Mouse (Mus musculus) myocyte (in vitro differentiated cells): Measurements from ENCODE around the gene Usp12. TPM values are rescaled to one million over a fixed set of nuclear protein-coding genes. Genes with fewer than 3 reads are reported as not detected.

Source experiments
- H3K27me3 ChIP-seq: one replicate; pipeline ENCODE4 v1.6.1; 2011; ENCODE audit not compliant: control insufficient read depth, insufficient read depth, insufficient read length
- H3K36me3 ChIP-seq: one replicate; pipeline ENCODE4 v1.6.1; 2011; ENCODE audit not compliant: control insufficient read depth, insufficient read depth
- H3K4me2 ChIP-seq: one replicate; pipeline ENCODE4 v1.6.1; 2011; ENCODE audit warnings: low read depth, control low read depth
- H3K4me3 ChIP-seq: one replicate; pipeline ENCODE4 v1.5.1; 2011; ENCODE audit warnings: mild to moderate bottlenecking, control low read depth, moderate library complexity
- H3K79me2 ChIP-seq: one replicate; pipeline ENCODE4 v1.6.1; 2011; ENCODE audit not compliant: control insufficient read depth, insufficient read depth
- H3ac ChIP-seq: one replicate; pipeline ENCODE4 v1.6.1; 2011; ENCODE audit not compliant: control insufficient read depth, insufficient read length
- CEBPB ChIP-seq: IDR thresholded peaks from 2 replicates; pipeline ENCODE4 v1.6.1; 2011; ENCODE audit warnings: mild to moderate bottlenecking, moderate library complexity; ENCODE audit not compliant: poor library complexity, insufficient read depth, severe bottlenecking
- E2F4 ChIP-seq: IDR thresholded peaks from one replicate; pipeline ENCODE4 v1.6.1; 2011; ENCODE audit warnings: mild to moderate bottlenecking, control low read depth, moderate library complexity; ENCODE audit not compliant: insufficient read depth
- MAX ChIP-seq: IDR thresholded peaks from one replicate; pipeline ENCODE4 v1.6.1; 2011; ENCODE audit warnings: low read depth, mild to moderate bottlenecking, control low read depth
- MYOD1 ChIP-seq, 3 experiments: IDR thresholded peaks; one replicate each; pipeline ENCODE4 v1.6.1; 2011; ENCODE audit warnings: control low read depth in 2 of 3, low read depth in 2 of 3, mild to moderate bottlenecking in 2 of 3, moderate library complexity in 1 of 3; ENCODE audit not compliant: insufficient read length in 2 of 3, control insufficient read depth in 1 of 3
- MYOG ChIP-seq, 3 experiments: IDR thresholded peaks; one replicate each; pipeline ENCODE4 v1.6.1; 2011; ENCODE audit warnings: control low read depth in 2 of 3, low read depth in 2 of 3, mild to moderate bottlenecking in 2 of 3; ENCODE audit not compliant: insufficient read length in 2 of 3, control insufficient read depth in 1 of 3, insufficient read depth in 1 of 3
- POLR2A ChIP-seq: IDR thresholded peaks from one replicate; pipeline ENCODE4 v1.6.1; 2011; ENCODE audit warnings: low read depth, mild to moderate bottlenecking, control low read depth, moderate library complexity; ENCODE audit not compliant: insufficient read length
- POLR2AphosphoS2 ChIP-seq: IDR thresholded peaks from one replicate; pipeline ENCODE4 v1.6.1; 2011; ENCODE audit warnings: low read depth, control low read depth; ENCODE audit not compliant: insufficient read length
- REST ChIP-seq: IDR thresholded peaks from one replicate; pipeline ENCODE4 v1.6.1; 2011; ENCODE audit warnings: mild to moderate bottlenecking, control low read depth, moderate library complexity; ENCODE audit not compliant: insufficient read depth, insufficient read length
- SRF ChIP-seq: IDR thresholded peaks from one replicate; pipeline ENCODE4 v1.6.1; 2011; ENCODE audit warnings: low read depth; ENCODE audit not compliant: control insufficient read depth, insufficient read length
- TCF12 ChIP-seq: IDR thresholded peaks from one replicate; pipeline ENCODE4 v1.6.1; 2011; ENCODE audit warnings: mild to moderate bottlenecking, control low read depth; ENCODE audit not compliant: poor library complexity, insufficient read depth, severe bottlenecking
- TCF3 ChIP-seq: IDR thresholded peaks from one replicate; pipeline ENCODE4 v1.6.1; 2011; ENCODE audit warnings: low read depth, control low read depth; ENCODE audit not compliant: insufficient read length
- USF1 ChIP-seq: IDR thresholded peaks from one replicate; pipeline ENCODE4 v1.6.1; 2011; ENCODE audit warnings: low read depth, mild to moderate bottlenecking, control low read depth, moderate library complexity
- polyA plus RNA-seq: library from polyadenylated mRNA; unstranded; fragments of >200 nt; fragmentation: generic; extraction: Trizol; gene quantifications from one replicate; pipeline ENCODE4 v1.2.1, GENCODE M21; 2012; ENCODE audit warnings: missing spikeins

Usp12 gene
- polyA plus RNA-seq, 1 experiment = 11.9 TPM

DNA sequence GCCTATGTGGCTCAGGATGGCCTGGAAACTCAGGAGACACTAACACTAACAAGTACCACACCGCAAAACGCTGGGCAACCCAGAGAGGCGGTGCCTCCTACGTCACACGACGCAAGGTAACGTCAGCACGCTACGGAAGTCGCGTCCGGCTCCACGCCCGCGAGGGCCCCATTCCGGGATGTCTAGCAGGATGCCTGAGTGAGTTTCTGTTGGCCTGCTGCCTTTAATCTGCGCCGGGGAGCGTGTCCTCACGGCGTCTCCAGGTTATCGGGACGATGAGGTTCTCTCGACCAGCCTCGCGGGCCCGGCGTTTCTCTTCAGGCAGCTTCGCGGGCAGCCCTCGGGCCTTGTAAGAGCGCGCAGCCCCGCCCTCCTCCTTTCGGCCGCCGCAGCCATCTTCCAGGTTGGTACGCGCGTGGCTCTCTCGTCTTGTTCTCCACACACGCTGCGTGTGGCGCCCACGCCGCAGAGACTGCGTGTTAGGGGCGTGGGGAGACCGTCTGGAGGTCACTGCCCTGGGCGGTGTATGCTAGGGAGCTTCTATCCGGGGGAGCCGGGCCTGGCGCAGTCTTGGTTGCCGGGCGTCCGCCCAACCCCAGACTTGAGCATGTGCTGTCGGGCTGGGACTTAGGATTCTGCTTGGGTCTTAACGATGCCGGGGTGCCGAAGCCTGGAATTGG is 38.1 kb upstream of the Usp12 start, which contains the start of gene Rpl21:
Gene Rpl21, plus strand, starts transcription at position 122 of the 680 bp plus-strand sequence.
- TF ChIP-seq MYOD1 (IDR thresholded peaks at IDR 0.05; ENCODE audit: control insufficient read depth in 1 of 3, insufficient read length in 2 of 3, low read depth in 2 of 3) = no peak
- TF ChIP-seq REST = no peak
- no peak for TF ChIP-seq SRF
- no peak for TF ChIP-seq TCF3
- TF ChIP-seq MAX = peak; percentile 99
- TF ChIP-seq CEBPB = no peak
- no peak for TF ChIP-seq E2F4
- peak; percentile 84 for TF ChIP-seq POLR2A
- no peak for TF ChIP-seq USF1
- peak; percentile 96 for TF ChIP-seq POLR2AphosphoS2
- TF ChIP-seq MYOG (IDR thresholded peaks at IDR 0.05; ENCODE audit: control insufficient read depth in 1 of 3, insufficient read depth in 1 of 3, insufficient read length in 2 of 3, low read depth in 2 of 3) = no peak
- TF ChIP-seq TCF12 = no peak
- peaks cover 19% of the 10 kb centered on the region for H3K36me3 ChIP-seq
- H3K4me3 ChIP-seq = peak within 1 kb of the TSS; percentile 93
- H3K4me2 ChIP-seq = peak within 1 kb of the TSS; percentile 96
- H3K79me2 ChIP-seq = peaks cover 20% of the 10 kb centered on the region
- peak within 1 kb of the TSS; percentile 78 for H3ac ChIP-seq
- no peaks in the 10 kb centered on the region for H3K27me3 ChIP-seq

GRCm38 (mm10) chr5:146832435-146832768 is 37.6 kb upstream of the Usp12 start:
- TF ChIP-seq TCF12 (no peak), MAX (no peak), POLR2AphosphoS2 (no peak), MYOG (IDR thresholded peaks at IDR 0.05; ENCODE audit: control insufficient read depth in 1 of 3, insufficient read depth in 1 of 3, insufficient read length in 2 of 3, low read depth in 2 of 3) (no peak), POLR2A (no peak), MYOD1 (IDR thresholded peaks at IDR 0.05; ENCODE audit: control insufficient read depth in 1 of 3, insufficient read length in 2 of 3, low read depth in 2 of 3) (no peak), USF1 (no peak), TCF3 (no peak), CEBPB (no peak), E2F4 (no peak), REST (no peak), SRF (no peak)
- Histone ChIP-seq H3K27me3 (no peaks in the 10 kb centered on the region), H3K4me3 (peak overlapping the region; percentile 93), H3K36me3 (peaks cover 16% of the 10 kb centered on the region), H3K79me2 (peaks cover 20% of the 10 kb centered on the region), H3ac (peak overlapping the region; percentile 78), H3K4me2 (peak overlapping the region; percentile 88)

DNA sequence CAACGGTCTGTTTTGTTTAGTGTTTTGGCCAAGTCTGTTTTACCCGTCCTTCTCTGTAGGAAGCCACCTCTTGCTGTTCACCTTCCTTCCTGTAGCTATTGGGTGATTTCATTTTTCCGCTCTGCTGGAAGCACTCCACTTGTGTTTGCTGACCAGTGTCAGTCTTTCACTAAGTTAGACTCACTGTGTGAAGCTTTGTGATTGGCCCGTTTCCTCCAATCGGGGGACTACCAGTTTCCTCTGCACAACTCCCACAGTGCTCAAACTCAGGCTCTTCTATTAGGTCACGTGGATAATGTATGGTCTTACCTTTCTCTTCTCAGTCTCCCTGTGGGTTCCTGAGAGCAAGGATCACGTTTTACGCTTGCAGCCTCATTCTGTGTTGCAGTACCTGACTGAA is 34.7 kb upstream of the Usp12 start:
- H3K4me2 ChIP-seq = no peak overlapping the region
- no peaks in the 10 kb centered on the region for H3K36me3 ChIP-seq
- TF ChIP-seq REST (no peak), MAX (no peak), SRF (no peak), POLR2A (no peak), E2F4 (no peak), CEBPB (no peak), TCF3 (no peak), MYOG (IDR thresholded peaks at IDR 0.05; ENCODE audit: control insufficient read depth in 1 of 3, insufficient read depth in 1 of 3, insufficient read length in 2 of 3, low read depth in 2 of 3) (no peak), USF1 (no peak)
- no peak overlapping the region for H3ac ChIP-seq
- H3K79me2 ChIP-seq = peaks cover 15% of the 10 kb centered on the region
- no peaks in the 10 kb centered on the region for H3K27me3 ChIP-seq
- no peak overlapping the region for H3K4me3 ChIP-seq

- H3K4me3 ChIP-seq = no peak overlapping the region
- H3K4me2 ChIP-seq = no peak overlapping the region
- no peaks in the 10 kb centered on the region for H3K79me2 ChIP-seq
- no peak for TF ChIP-seq POLR2AphosphoS2
- TF ChIP-seq MYOG (IDR thresholded peaks at IDR 0.05; ENCODE audit: control insufficient read depth in 1 of 3, insufficient read depth in 1 of 3, insufficient read length in 2 of 3, low read depth in 2 of 3) = no peak
- TF ChIP-seq TCF12 = no peak
- no peak for TF ChIP-seq SRF
- TF ChIP-seq MAX = no peak
- TF ChIP-seq TCF3 = no peak
- no peak for TF ChIP-seq CEBPB
- TF ChIP-seq MYOD1 (IDR thresholded peaks at IDR 0.05; ENCODE audit: control insufficient read depth in 1 of 3, insufficient read length in 2 of 3, low read depth in 2 of 3) = no peak
- no peak for TF ChIP-seq E2F4
- no peak for TF ChIP-seq USF1
- TF ChIP-seq POLR2A = no peak
- TF ChIP-seq REST = no peak
- no peak overlapping the region for H3ac ChIP-seq
- H3K36me3 ChIP-seq = no peaks in the 10 kb centered on the region
- H3K27me3 ChIP-seq = no peaks in the 10 kb centered on the region
Measured at GRCm38 (mm10) chr5:146823005-146823404, 28.2 kb upstream of the Usp12 start.
